Mouse (Mus musculus) lung, embryonic 14.5 days (tissue): ENCODE data around the gene Vps26a. TPM values are rescaled to one million over a fixed set of nuclear protein-coding genes. Genes with fewer than 3 reads are reported as not detected.
A peak's percentile ranks its signal among the peaks of the same experiment; 100 is the strongest.

ENCODE experiments used
- ATAC-seq: fragments of 200-750 bp; cut with Nextera tagmentation; 2 replicates; pipeline ENCODE4 v1.8.0; 2017; ENCODE audit warnings: mild to moderate bottlenecking, moderate TSS enrichment, moderate library complexity; ENCODE audit not compliant: insufficient read depth
- DNase-seq: peaks from one replicate; pipeline ENCODE4 v3.0.0-alpha.2; 2015
- H3K27ac ChIP-seq: fragments of 300-500 bp; sonication (generic); 2 replicates; pipeline ENCODE4 v1.5.1; 2014; ENCODE audit warnings: low read depth, mild to moderate bottlenecking, moderate library complexity
- H3K27me3 ChIP-seq: fragments of 300-500 bp; sonication (generic); 2 replicates; pipeline ENCODE4 v1.6.1; 2014; ENCODE audit warnings: low read length, control low read depth; ENCODE audit not compliant: insufficient read depth
- H3K36me3 ChIP-seq: fragments of 300-500 bp; sonication (generic); 2 replicates; pipeline ENCODE4 v1.6.1; 2014; ENCODE audit warnings: control low read depth; ENCODE audit not compliant: insufficient read depth
- H3K4me1 ChIP-seq: fragments of 300-500 bp; sonication (generic); 2 replicates; pipeline ENCODE4 v1.6.1; 2014; ENCODE audit warnings: antibody characterized with exemption, control low read depth; ENCODE audit not compliant: insufficient read depth
- H3K4me2 ChIP-seq: fragments of 300-500 bp; sonication (generic); 2 replicates; pipeline ENCODE4 v1.6.1; 2014; ENCODE audit warnings: mild to moderate bottlenecking
- H3K4me3 ChIP-seq: fragments of 300-500 bp; sonication (generic); 2 replicates; pipeline ENCODE4 v1.5.1; 2014; ENCODE audit warnings: low read depth, low read length
- H3K9ac ChIP-seq: fragments of 300-500 bp; sonication (generic); 2 replicates; pipeline ENCODE4 v1.6.1; 2014
- H3K9me3 ChIP-seq: fragments of 300-500 bp; sonication (generic); 2 replicates; pipeline ENCODE4 v1.6.1; 2016; ENCODE audit warnings: low read depth, low read length, control low read depth
- CTCF ChIP-seq: IDR thresholded peaks from 2 replicates; pipeline ENCODE4 v1.5.1; 2016; ENCODE audit warnings: antibody characterized with exemption, low read depth
- WGBS: fragments of 180-500 bp; shearing (Covaris S2); extraction: QIAGEN DNeasy Blood & Tissue Kit; methylation state at CpG from one replicate; pipeline ENCODE4 v1.1.7; 2014; 5-methylcytosine and 5-hydroxymethylcytosine counted together
- polyA plus RNA-seq: library from polyadenylated mRNA; unstranded; fragments of >200 nt; fragmentation: Nextera tagmentation; extraction: Ambion mirVana; gene quantifications from 2 replicates; pipeline ENCODE4 v1.2.1, GENCODE M21; 2014

The Vps26a gene
- polyA plus RNA-seq, 1 experiment from 2014 or later, result 71.2 TPM

DNA sequence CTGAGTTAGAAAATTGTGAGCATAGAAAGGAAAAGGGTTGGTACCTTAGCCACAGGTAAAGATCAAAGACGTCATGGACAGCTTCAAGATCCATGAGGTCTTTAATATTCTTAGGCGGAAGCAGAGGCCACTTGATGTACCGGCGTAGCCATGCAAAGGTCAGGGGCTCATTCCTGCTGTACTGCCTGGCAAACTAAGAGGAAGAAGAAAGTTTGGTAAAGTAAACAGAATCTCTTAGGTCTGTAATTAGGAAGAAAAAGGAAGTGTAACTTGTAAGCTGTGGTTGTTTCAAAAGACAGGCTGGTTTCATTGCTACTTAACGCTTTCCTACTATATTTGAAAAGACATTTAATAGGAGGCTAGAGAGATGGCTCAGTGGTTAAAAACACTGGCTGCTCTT is 56.2 kb downstream of the Vps26a start:
- no peak overlapping the region for H3K9ac ChIP-seq
- peaks cover 73% of the 10 kb centered on the region for H3K36me3 ChIP-seq
- H3K4me2 ChIP-seq, result no peak overlapping the region
- no peak overlapping the region for H3K27ac ChIP-seq
- H3K4me1 ChIP-seq, result no peaks in the 10 kb centered on the region
- H3K4me3 ChIP-seq, result no peak overlapping the region
- no peak for DNase-seq
- H3K9me3 ChIP-seq, result no peaks in the 10 kb centered on the region
- H3K27me3 ChIP-seq, result no peaks in the 10 kb centered on the region
- no peak for TF ChIP-seq CTCF
- ATAC-seq, result no peak
- WGBS, result 78% methylated on average over 5 of the region's 5 CpGs

GRCm38 (mm10) chr10:62425081-62425871 is 61.3 kb downstream of the Vps26a start:
- Histone ChIP-seq H3K36me3 (peaks cover 26% of the 10 kb centered on the region), H3K4me1 (0 out of 2 replicates have a peak, but pooled peaks cover 2% of the 10 kb centered on the region), H3K27me3 (no peaks in the 10 kb centered on the region), H3K4me3 (no peak overlapping the region), H3K9me3 (no peaks in the 10 kb centered on the region), H3K27ac (peak overlapping the region; percentile 77), H3K9ac (no peak overlapping the region), H3K4me2 (no peak overlapping the region)
- ATAC-seq (peak; percentile 79), DNase-seq (peak; percentile 67)
- TF ChIP-seq CTCF, result no peak
- 40% methylated on average over 9 of the region's 9 CpGs for WGBS

DNA sequence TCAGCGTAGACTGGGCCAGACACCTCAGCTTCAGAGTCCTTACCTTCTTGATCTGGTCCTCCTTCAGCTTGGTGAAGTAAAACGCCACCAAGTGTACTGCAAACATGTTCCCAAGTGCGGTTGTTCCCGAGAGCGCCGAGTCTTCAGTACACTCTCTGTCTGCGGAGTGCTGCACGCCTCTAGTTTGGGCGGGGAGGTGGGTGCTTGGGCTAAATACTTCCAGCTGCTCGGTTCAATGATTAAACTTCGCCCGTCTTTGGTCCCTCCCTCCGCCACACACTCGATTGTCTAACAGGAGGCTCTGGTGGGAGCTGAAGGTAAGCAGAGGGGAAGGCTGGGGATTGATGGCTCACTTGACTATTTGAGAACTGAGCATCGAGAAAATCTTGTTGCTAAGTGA is 64.3 kb downstream of the Vps26a start, which contains the start of gene Hkdc1:
TSS of gene Hkdc1 (minus strand) at position 237 of the 400 bp plus-strand sequence.
- no peak within 1 kb of the TSS for H3K9ac ChIP-seq
- peak; percentile 35; the same call in 1 of the 2 replicates for ATAC-seq
- H3K36me3 ChIP-seq, result no peaks in the 10 kb centered on the region
- no peak within 1 kb of the TSS for H3K4me2 ChIP-seq
- H3K27me3 ChIP-seq, result no peaks in the 10 kb centered on the region
- TF ChIP-seq CTCF, result no peak
- 0 out of 2 replicates have a peak, but pooled peaks cover 4% of the 10 kb centered on the region for H3K4me1 ChIP-seq
- H3K27ac ChIP-seq, result peak within 1 kb of the TSS; percentile 21
- no peaks in the 10 kb centered on the region for H3K9me3 ChIP-seq
- 38% methylated on average over 15 of the region's 15 CpGs for WGBS
- DNase-seq, result peak; percentile 47
- no peak within 1 kb of the TSS for H3K4me3 ChIP-seq

DNA sequence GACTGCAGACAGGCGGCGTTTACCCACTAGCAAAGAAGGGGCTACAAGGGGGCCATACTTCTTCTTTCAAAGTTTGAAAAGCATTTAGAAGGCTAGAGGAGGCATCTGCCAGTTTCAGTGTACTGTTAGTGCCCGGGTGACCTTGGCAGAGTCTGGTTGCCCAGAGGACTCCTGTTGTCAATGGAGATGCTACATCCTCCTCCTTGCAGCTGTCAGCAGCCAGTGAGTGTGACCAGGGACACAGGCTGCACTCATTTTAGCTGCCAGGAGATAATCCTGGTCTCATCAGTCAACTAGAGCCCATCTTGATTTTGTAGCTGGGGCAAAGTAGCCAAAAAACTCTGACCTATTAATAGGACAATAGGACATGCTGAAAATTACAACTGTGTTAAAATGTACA is 65.5 kb downstream of the Vps26a start:
- peak overlapping the region; percentile 55 for H3K27ac ChIP-seq
- H3K4me1 ChIP-seq, result 0 out of 2 replicates have a peak, but pooled peaks cover 4% of the 10 kb centered on the region
- ATAC-seq (no peak), DNase-seq (no peak)
- no peak for TF ChIP-seq CTCF
- peak overlapping the region; percentile 13; the same call in 1 of the 2 replicates for H3K4me2 ChIP-seq
- H3K9me3 ChIP-seq, result no peaks in the 10 kb centered on the region
- no peak overlapping the region for H3K9ac ChIP-seq
- 67% methylated on average over 3 of the region's 3 CpGs for WGBS
- H3K27me3 ChIP-seq, result no peaks in the 10 kb centered on the region
- no peaks in the 10 kb centered on the region for H3K36me3 ChIP-seq
- H3K4me3 ChIP-seq, result no peak overlapping the region

GRCm38 (mm10) chr10:62420399-62420798 is 66.2 kb downstream of the Vps26a start:
- Histone ChIP-seq H3K4me3 (no peak overlapping the region), H3K9ac (no peak overlapping the region), H3K4me1 (0 out of 2 replicates have a peak, but pooled peaks cover 4% of the 10 kb centered on the region), H3K27ac (no peak overlapping the region; the same call in 1 of the 2 replicates), H3K27me3 (no peaks in the 10 kb centered on the region), H3K9me3 (no peaks in the 10 kb centered on the region), H3K36me3 (no peaks in the 10 kb centered on the region), H3K4me2 (no peak overlapping the region)
- DNase-seq (peak; percentile 22), ATAC-seq (no peak)
- no peak for TF ChIP-seq CTCF
- WGBS, result 42% methylated on average over 6 of the region's 6 CpGs

GRCm38 (mm10) chr10:62419422-62419821 is 67.2 kb downstream of the Vps26a start:
- Histone ChIP-seq H3K4me3 (no peak overlapping the region), H3K36me3 (no peaks in the 10 kb centered on the region), H3K27ac (no peak overlapping the region), H3K9me3 (no peaks in the 10 kb centered on the region), H3K9ac (no peak overlapping the region), H3K4me1 (0 out of 2 replicates have a peak, but pooled peaks cover 4% of the 10 kb centered on the region), H3K4me2 (no peak overlapping the region), H3K27me3 (no peaks in the 10 kb centered on the region)
- ATAC-seq (no peak), DNase-seq (no peak)
- TF ChIP-seq CTCF, result no peak
- WGBS, result 69% methylated on average over 5 of the region's 5 CpGs

- ATAC-seq (no peak), DNase-seq (no peak)
- TF ChIP-seq CTCF, result no peak
- Histone ChIP-seq H3K9ac (no peak overlapping the region), H3K9me3 (no peaks in the 10 kb centered on the region), H3K27me3 (no peaks in the 10 kb centered on the region), H3K4me2 (no peak overlapping the region), H3K4me3 (no peak overlapping the region), H3K27ac (no peak overlapping the region), H3K36me3 (no peaks in the 10 kb centered on the region), H3K4me1 (0 out of 2 replicates have a peak, but pooled peaks cover 4% of the 10 kb centered on the region)
- 75% methylated on average over 7 of the region's 7 CpGs for WGBS
Measured at GRCm38 (mm10) chr10:62418831-62419356, 67.7 kb downstream of the Vps26a start.
